Mouse (Mus musculus): Measurements from ENCODE around the gene Fam111a.

The Fam111a gene

GRCm38 (mm10) chr19:12613646-12614045 is 68.1 kb downstream of the Fam111a start:
- no peak for DNase-seq (ENCODE audit: low read depth, low spot score)

GRCm38 (mm10) chr19:12633176-12633575 is 87.6 kb downstream of the Fam111a start, which contains the start of gene Glyat:
Gene Glyat (plus strand): TSS chr19:12633308.
- no peak for DNase-seq (ENCODE audit: low read depth, low spot score)

DNA sequence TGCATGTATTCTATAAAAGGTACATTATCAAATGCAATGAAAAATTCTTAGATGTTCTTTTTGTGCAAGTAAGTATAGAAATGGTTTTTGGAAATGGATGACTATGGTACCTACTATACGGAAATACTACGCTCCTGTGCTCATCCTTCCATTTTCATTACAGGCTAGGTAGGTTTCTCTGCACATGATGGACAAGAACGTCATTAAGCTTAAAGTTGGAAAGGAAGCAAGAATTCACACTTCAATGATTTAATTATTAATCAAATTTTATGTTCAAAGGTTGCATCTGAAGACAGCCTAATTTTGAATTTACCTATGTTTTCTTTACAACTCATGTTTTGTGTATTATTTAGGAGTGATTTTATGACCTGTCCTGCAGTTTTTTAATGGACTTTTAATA is 88.7 kb downstream of the Fam111a start:
- DNase-seq (ENCODE audit: low read depth, low spot score) = no peak

GRCm38 (mm10) chr19:12634963-12635362 is 89.4 kb downstream of the Fam111a start:
- DNase-seq (ENCODE audit: low read depth, low spot score) = no peak

GRCm38 (mm10) chr19:12636863-12637262 is 91.3 kb downstream of the Fam111a start:
- DNase-seq (ENCODE audit: low read depth, low spot score) = no peak

GRCm38 (mm10) chr19:12638049-12638448 is 92.5 kb downstream of the Fam111a start:
- DNase-seq (ENCODE audit: low read depth, low spot score) = no peak
